Mouse (Mus musculus) leukemia stem cell, adult 10-12 weeks (primary cell): ENCODE data around the gene Acd. TPM values are rescaled to one million over a fixed set of nuclear protein-coding genes. Genes with fewer than 3 reads are reported as not detected.

Source experiments
- polyA plus RNA-seq: library from polyadenylated mRNA; stranded (reverse); fragments of >175 nt; gene quantifications from 2 replicates; pipeline ENCODE4 v1.2.3, GENCODE M21; 2012; ENCODE audit warnings: low replicate concordance

Gene Acd
- polyA plus RNA-seq: 16.0 and 76.2 TPM in 2 replicates

DNA sequence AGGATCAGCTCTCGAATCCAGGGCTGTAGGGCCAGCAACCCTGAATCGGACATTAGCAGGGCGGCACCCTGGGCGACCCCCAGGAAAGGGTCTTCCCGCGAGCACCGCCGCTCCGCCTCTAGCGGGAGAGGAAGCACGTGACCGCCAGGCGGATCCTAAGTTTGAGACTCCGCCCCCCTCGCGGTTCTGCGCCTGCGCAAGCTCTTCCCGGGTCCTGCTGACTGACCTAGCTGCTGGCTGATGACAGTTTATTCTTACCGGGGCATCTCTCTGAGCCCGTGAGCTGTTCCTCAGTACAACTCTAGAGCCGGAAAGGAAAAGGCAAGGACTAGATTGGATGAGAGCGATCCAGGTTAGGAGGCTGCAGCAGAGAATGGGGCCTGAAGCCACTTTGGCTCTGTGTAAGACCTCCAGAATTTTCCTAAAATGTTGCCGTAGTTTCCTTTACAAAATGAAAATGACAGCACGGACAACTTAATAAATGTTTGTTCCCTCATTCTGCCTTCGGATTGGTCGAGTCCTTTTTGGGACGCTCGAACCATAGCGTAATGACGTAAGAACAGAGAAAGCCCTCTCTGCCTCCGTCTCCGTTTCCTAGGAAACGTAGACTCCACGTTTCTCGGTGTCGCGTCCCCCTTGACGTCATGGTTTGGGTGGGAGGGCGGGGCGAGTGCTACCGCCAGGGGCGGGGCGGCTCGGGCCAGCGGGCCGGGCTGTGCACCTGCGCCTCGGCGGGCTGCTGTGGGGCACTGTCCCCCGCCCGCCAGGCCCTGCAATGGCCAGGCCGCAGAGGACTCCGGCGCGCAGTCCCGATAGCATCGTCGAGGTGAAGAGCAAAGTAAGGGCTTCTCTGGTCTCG is at the start of gene Acd, which contains the start of gene Pard6a:
Gene Acd (minus strand): TSS at position 137 of the 859 bp plus-strand sequence.
Gene Pard6a (plus strand): TSS at position 183 of the 859 bp plus-strand sequence.

DNA sequence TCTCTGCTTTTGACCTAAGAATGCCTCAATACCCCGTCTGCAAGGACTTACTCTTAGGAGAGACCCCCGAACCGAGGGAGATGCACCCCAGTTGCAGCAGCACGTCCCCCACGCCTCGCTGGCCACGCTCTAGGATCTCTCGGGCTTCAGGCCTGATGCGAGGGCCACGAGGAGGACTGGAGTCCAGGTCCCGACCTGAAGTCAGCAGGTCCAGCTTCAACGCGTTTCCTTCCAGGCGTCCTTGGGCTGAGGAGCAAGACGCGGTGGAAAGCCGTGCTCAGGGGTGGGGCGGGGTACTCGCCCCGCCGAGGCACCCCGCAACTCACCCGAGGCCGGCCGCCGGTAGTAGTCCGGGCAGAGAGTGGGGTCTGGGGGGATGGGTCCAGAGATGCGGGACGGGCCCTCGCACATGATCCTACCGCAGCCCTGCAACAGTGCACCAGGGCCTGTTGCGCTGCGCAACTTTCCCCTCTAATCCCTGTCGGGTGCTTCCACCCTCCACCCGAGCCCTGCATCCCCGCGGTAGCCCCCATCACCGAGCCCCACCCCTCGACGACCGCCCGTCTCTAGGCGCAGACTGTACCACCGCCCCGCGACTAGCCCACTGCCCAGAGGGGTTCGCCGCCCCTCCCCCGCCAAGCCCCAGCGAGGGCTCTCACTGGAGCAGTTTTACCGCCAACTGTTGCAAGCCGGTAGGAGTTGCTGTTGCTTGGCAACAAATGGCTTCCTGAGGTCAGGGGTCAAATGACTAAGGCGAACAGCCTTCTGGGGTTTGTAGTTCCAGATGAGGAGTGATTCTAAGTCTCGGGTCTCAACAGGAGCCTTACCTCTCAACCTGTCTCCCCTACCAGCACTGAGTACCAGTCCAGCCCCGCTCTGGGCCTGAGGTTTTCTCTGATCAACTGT is 6.8 kb upstream of the Acd start, which contains the start of the genes 4933405L10Rik and Enkd1:
Gene 4933405L10Rik (plus strand): TSS at position 158 of the 906 bp plus-strand sequence.
Gene Enkd1 (minus strand): TSS at position 713 of the 906 bp plus-strand sequence.

DNA sequence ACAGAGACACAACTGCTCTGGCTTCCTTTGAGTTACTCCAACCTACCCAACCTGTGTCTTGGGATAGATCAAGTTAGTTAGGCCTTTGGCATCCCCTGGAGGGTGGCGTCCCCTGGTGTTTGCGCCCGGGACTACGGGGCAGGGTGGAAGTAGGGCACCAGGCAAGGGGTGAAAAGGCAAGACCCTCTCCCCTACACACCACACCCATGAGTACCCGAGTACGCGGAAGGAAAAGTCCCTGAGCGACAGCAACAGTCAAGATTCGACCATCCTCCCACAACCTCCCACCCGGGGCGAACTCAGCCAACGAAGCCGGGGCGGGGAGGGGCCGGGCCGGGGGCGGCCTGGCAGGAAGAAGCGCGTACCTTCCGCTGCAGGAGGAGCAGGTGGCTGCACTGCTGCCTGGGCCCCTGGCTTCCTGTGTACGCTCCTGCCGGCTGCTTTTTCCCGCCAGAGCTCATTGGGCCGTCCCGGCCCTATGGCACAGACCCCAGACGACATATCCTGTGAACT is 15.1 kb downstream of the Acd start, which contains the start of gene Carmil2:
Gene Carmil2 (plus strand): TSS at position 479 of the 513 bp plus-strand sequence.

Other genes starting within 250 kb of the Acd start
- gene Tppp3, start 229.6 kb downstream of the Acd start, polyA plus RNA-seq: 2.1 and 3.3 TPM in 2 replicates
- gene Zdhhc1, start 204.2 kb downstream of the Acd start, polyA plus RNA-seq: 5.9 and 9.0 TPM in 2 replicates
- not detected in 2 replicates for gene Hsd11b2, start 182.3 kb downstream of the Acd start, polyA plus RNA-seq
- 11.0 and 23.8 TPM in 2 replicates for gene Atp6v0d1, start 135.1 kb downstream of the Acd start, polyA plus RNA-seq
- 14.4 and 23.5 TPM in 2 replicates for gene Ripor1, start 95.8 kb downstream of the Acd start, polyA plus RNA-seq
- 145 and 319 TPM in 2 replicates for gene Ctcf, start 64.5 kb downstream of the Acd start, polyA plus RNA-seq
- not detected in 2 replicates for gene Agrp, start 63.7 kb downstream of the Acd start, polyA plus RNA-seq
- gene Carmil2, start 14.8 kb downstream of the Acd start, polyA plus RNA-seq: 30.2 and 108 TPM in 2 replicates
- gene Pard6a, start within 50 bp of the Acd start, polyA plus RNA-seq: 2.0 and 16.3 TPM in 2 replicates
- not detected in 2 replicates for gene 4933405L10Rik, start 6.6 kb upstream of the Acd start, polyA plus RNA-seq
- 33.4 and 64.7 TPM in 2 replicates for gene Enkd1, start 7.1 kb upstream of the Acd start, polyA plus RNA-seq
- gene Gfod2, start 57.6 kb upstream of the Acd start, polyA plus RNA-seq: 4.4 and 7.9 TPM in 2 replicates
- 43.5 and 111 TPM in 2 replicates for gene Ranbp10, start 126.2 kb upstream of the Acd start, polyA plus RNA-seq
- not detected in 2 replicates for gene Tsnaxip1, start 126.6 kb upstream of the Acd start, polyA plus RNA-seq
- gene Cenpt, start 152.2 kb upstream of the Acd start, polyA plus RNA-seq: 14.1 and 23.1 TPM in 2 replicates
- 18.1 and 52.4 TPM in 2 replicates for gene Thap11, start 154.0 kb upstream of the Acd start, polyA plus RNA-seq
- gene Nutf2, start 159.5 kb upstream of the Acd start, polyA plus RNA-seq: 81.1 and 133 TPM in 2 replicates
- gene Edc4, start 179.8 kb upstream of the Acd start, polyA plus RNA-seq: 14.8 and 34.3 TPM in 2 replicates
- 3.1 and 7.0 TPM in 2 replicates for gene Nrn1l, start 192.5 kb upstream of the Acd start, polyA plus RNA-seq
- 4.1 and 19.3 TPM in 2 replicates for gene Pskh1, start 199.3 kb upstream of the Acd start, polyA plus RNA-seq
- gene Ctrl, start 232.8 kb upstream of the Acd start, polyA plus RNA-seq: 0.21 and 1.7 TPM in 2 replicates
- gene Psmb10, start 237.3 kb upstream of the Acd start, polyA plus RNA-seq: 109 and 171 TPM in 2 replicates
- gene Lcat, start 242.3 kb upstream of the Acd start, polyA plus RNA-seq: 1.2 and 4.9 TPM in 2 replicates